Mouse (Mus musculus): Measurements from ENCODE around the gene Mbnl2. TPM values are rescaled to one million over a fixed set of nuclear protein-coding genes. Genes with fewer than 3 reads are reported as not detected.
A peak's percentile ranks its signal among the peaks of the same experiment; 100 is the strongest.

Mbnl2 gene
- polyA plus RNA-seq, 1 experiment from 2014 or later: 20.0 TPM

GRCm38 (mm10) chr14:120261606-120262005 is 13.9 kb upstream of the Mbnl2 start:
- Histone ChIP-seq H3K27ac (no peak overlapping the region), H3K4me3 (no peak overlapping the region), H3K4me2 (no peak overlapping the region), H3K9ac (no peak overlapping the region), H3K36me3 (replicated peaks) (no peaks in the 10 kb centered on the region), H3K9me3 (no peaks in the 10 kb centered on the region), H3K4me1 (no peaks in the 10 kb centered on the region), H3K27me3 (replicated peaks) (no peaks in the 10 kb centered on the region)
- 89% methylated on average over 11 of the region's 11 CpGs for WGBS
- no peak for ATAC-seq (replicated peaks)

GRCm38 (mm10) chr14:120262660-120263379 is 12.6 kb upstream of the Mbnl2 start:
- Histone ChIP-seq H3K27me3 (replicated peaks) (no peaks in the 10 kb centered on the region), H3K9ac (no peak overlapping the region), H3K27ac (no peak overlapping the region), H3K36me3 (replicated peaks) (no peaks in the 10 kb centered on the region), H3K9me3 (no peaks in the 10 kb centered on the region), H3K4me1 (no peaks in the 10 kb centered on the region), H3K4me2 (no peak overlapping the region), H3K4me3 (no peak overlapping the region)
- WGBS: 92% methylated on average over 14 of the region's 14 CpGs
- ATAC-seq (replicated peaks): no peak

- Histone ChIP-seq H3K27me3 (replicated peaks) (no peaks in the 10 kb centered on the region), H3K4me3 (no peak overlapping the region), H3K4me1 (no peaks in the 10 kb centered on the region), H3K36me3 (replicated peaks) (no peaks in the 10 kb centered on the region), H3K4me2 (no peak overlapping the region), H3K27ac (no peak overlapping the region), H3K9ac (no peak overlapping the region), H3K9me3 (no peaks in the 10 kb centered on the region)
- 81% methylated on average over 11 of the region's 11 CpGs for WGBS
- ATAC-seq (replicated peaks): no peak
Measured at GRCm38 (mm10) chr14:120263380-120264135, 11.9 kb upstream of the Mbnl2 start.

GRCm38 (mm10) chr14:120265886-120266285 is 9.6 kb upstream of the Mbnl2 start:
- Histone ChIP-seq H3K27me3 (replicated peaks) (no peaks in the 10 kb centered on the region), H3K36me3 (replicated peaks) (no peaks in the 10 kb centered on the region), H3K27ac (no peak overlapping the region), H3K9me3 (no peaks in the 10 kb centered on the region), H3K4me1 (no peaks in the 10 kb centered on the region), H3K4me3 (no peak overlapping the region), H3K9ac (no peak overlapping the region), H3K4me2 (no peak overlapping the region)
- no peak for ATAC-seq (replicated peaks)

GRCm38 (mm10) chr14:120267130-120267529 is 8.3 kb upstream of the Mbnl2 start:
- Histone ChIP-seq H3K27me3 (replicated peaks) (no peaks in the 10 kb centered on the region), H3K36me3 (replicated peaks) (no peaks in the 10 kb centered on the region), H3K4me1 (no peaks in the 10 kb centered on the region), H3K4me3 (no peak overlapping the region), H3K4me2 (no peak overlapping the region), H3K9ac (no peak overlapping the region), H3K27ac (no peak overlapping the region), H3K9me3 (no peaks in the 10 kb centered on the region)
- WGBS: 90% methylated on average over 4 of the region's 4 CpGs
- no peak for ATAC-seq (replicated peaks)

GRCm38 (mm10) chr14:120270031-120270430 is 5.4 kb upstream of the Mbnl2 start:
- Histone ChIP-seq H3K4me1 (peaks cover 5% of the 10 kb centered on the region), H3K9ac (no peak overlapping the region), H3K4me2 (no peak overlapping the region), H3K27ac (no peak overlapping the region), H3K27me3 (replicated peaks) (no peaks in the 10 kb centered on the region), H3K9me3 (no peaks in the 10 kb centered on the region), H3K36me3 (replicated peaks) (no peaks in the 10 kb centered on the region), H3K4me3 (no peak overlapping the region)
- 87% methylated on average over 3 of the region's 3 CpGs for WGBS
- ATAC-seq (replicated peaks): no peak

- WGBS: 91% methylated on average over 4 of the region's 4 CpGs
- Histone ChIP-seq H3K27ac (no peak overlapping the region), H3K4me1 (peaks cover 6% of the 10 kb centered on the region)
Measured at GRCm38 (mm10) chr14:120270633-120271032, 4.8 kb upstream of the Mbnl2 start.

GRCm38 (mm10) chr14:120271096-120271495 is 4.4 kb upstream of the Mbnl2 start:
- ATAC-seq (replicated peaks): no peak
- Histone ChIP-seq H3K9me3 (no peaks in the 10 kb centered on the region), H3K27me3 (replicated peaks) (no peaks in the 10 kb centered on the region), H3K36me3 (replicated peaks) (no peaks in the 10 kb centered on the region), H3K9ac (no peak overlapping the region), H3K4me3 (no peak overlapping the region), H3K4me1 (peaks cover 6% of the 10 kb centered on the region), H3K27ac (no peak overlapping the region), H3K4me2 (no peak overlapping the region)
- 75% methylated on average over 8 of the region's 8 CpGs for WGBS

More at GRCm38 (mm10) chr14:120270633-120271032, 4.8 kb upstream of the Mbnl2 start:
- Histone ChIP-seq H3K27me3 (replicated peaks) (no peaks in the 10 kb centered on the region), H3K9ac (no peak overlapping the region), H3K36me3 (replicated peaks) (no peaks in the 10 kb centered on the region), H3K4me2 (no peak overlapping the region), H3K9me3 (no peaks in the 10 kb centered on the region), H3K4me3 (no peak overlapping the region)
- no peak for ATAC-seq (replicated peaks)

GRCm38 (mm10) chr14:120273766-120274165 is 1.7 kb upstream of the Mbnl2 start:
- Histone ChIP-seq H3K9ac (no peak overlapping the region), H3K27me3 (replicated peaks) (no peaks in the 10 kb centered on the region), H3K9me3 (no peaks in the 10 kb centered on the region), H3K4me1 (peaks cover 32% of the 10 kb centered on the region), H3K4me2 (no peak overlapping the region), H3K27ac (no peak overlapping the region), H3K36me3 (replicated peaks) (no peaks in the 10 kb centered on the region), H3K4me3 (no peak overlapping the region)
- no peak for ATAC-seq (replicated peaks)
- 58% methylated on average over 5 of the region's 5 CpGs for WGBS

GRCm38 (mm10) chr14:120274746-120275145 is 723 bp upstream of the Mbnl2 start:
- peak; percentile 0; the same call in 1 of the 2 replicates for ATAC-seq (replicated peaks)
- H3K4me1 ChIP-seq: peaks cover 40% of the 10 kb centered on the region
- no peaks in the 10 kb centered on the region for H3K27me3 ChIP-seq (replicated peaks)
- H3K36me3 ChIP-seq (replicated peaks): no peaks in the 10 kb centered on the region
- peak overlapping the region; percentile 62 for H3K4me2 ChIP-seq
- H3K4me3 ChIP-seq: peak overlapping the region; percentile 70
- H3K27ac ChIP-seq: peak overlapping the region; percentile 87
- H3K9ac ChIP-seq: peak overlapping the region; percentile 39; the same call in 1 of the 2 replicates
- H3K9me3 ChIP-seq: no peaks in the 10 kb centered on the region
- 36% methylated on average over 5 of the region's 5 CpGs for WGBS

GRCm38 (mm10) chr14:120276343-120277080 is 1.0 kb downstream of the Mbnl2 start:
- no peaks in the 10 kb centered on the region for H3K9me3 ChIP-seq
- H3K4me2 ChIP-seq: peak overlapping the region; percentile 62
- peaks cover 45% of the 10 kb centered on the region for H3K4me1 ChIP-seq
- no peak for ATAC-seq (replicated peaks)
- H3K27me3 ChIP-seq (replicated peaks): no peaks in the 10 kb centered on the region
- 13% methylated on average over 10 of the region's 10 CpGs for WGBS
- peak overlapping the region; percentile 53 for H3K9ac ChIP-seq
- H3K27ac ChIP-seq: peak overlapping the region; percentile 46
- peak overlapping the region; percentile 70 for H3K4me3 ChIP-seq
- H3K36me3 ChIP-seq (replicated peaks): no peaks in the 10 kb centered on the region

GRCm38 (mm10) chr14:120277081-120277656 is 1.7 kb downstream of the Mbnl2 start:
- peaks cover 45% of the 10 kb centered on the region for H3K4me1 ChIP-seq
- H3K27ac ChIP-seq: no peak overlapping the region
- no peaks in the 10 kb centered on the region for H3K36me3 ChIP-seq (replicated peaks)
- peak overlapping the region; percentile 53; the same call in 1 of the 2 replicates for H3K9ac ChIP-seq
- H3K9me3 ChIP-seq: no peaks in the 10 kb centered on the region
- H3K4me2 ChIP-seq: peak overlapping the region; percentile 62
- peak overlapping the region; percentile 70 for H3K4me3 ChIP-seq
- 12% methylated on average over 10 of the region's 10 CpGs for WGBS
- no peak for ATAC-seq (replicated peaks)
- H3K27me3 ChIP-seq (replicated peaks): no peaks in the 10 kb centered on the region

Measured in midbrain, embryonic 15.5 days (tissue).